Mouse (Mus musculus) spleen, postnatal 0 days (tissue): ENCODE data around the gene Olfr243. TPM values are rescaled to one million over a fixed set of nuclear protein-coding genes. Genes with fewer than 3 reads are reported as not detected.

ENCODE experiments used
- polyA plus RNA-seq: library from polyadenylated mRNA; unstranded; fragments of >200 nt; fragmentation: Nextera tagmentation; extraction: Ambion mirVana; gene quantifications from 2 replicates; pipeline ENCODE4 v1.2.1, GENCODE M21; 2015

Gene Olfr243
- not detected in 2 replicates for polyA plus RNA-seq

DNA sequence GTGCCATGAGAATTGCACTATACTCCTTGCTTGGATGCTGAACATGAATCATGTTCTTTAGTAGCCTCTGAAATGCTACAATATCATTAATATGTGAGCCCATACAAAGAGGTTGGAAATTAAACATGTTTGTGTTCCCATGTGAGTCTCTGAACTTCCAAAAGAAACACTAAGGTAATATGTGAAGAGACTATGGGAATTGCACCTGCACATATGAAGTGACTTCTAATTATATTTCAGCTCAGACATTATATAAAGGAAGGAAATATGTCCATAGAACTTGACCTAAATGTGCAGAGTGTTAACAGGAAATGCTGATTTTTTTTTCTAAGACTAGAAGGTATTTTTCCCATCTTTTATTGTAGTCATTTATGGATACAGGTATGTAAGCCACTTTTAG lies at the start of gene Olfr243:
Gene Olfr243 (plus strand): TSS at position 301 of the 400 bp plus-strand sequence.

DNA sequence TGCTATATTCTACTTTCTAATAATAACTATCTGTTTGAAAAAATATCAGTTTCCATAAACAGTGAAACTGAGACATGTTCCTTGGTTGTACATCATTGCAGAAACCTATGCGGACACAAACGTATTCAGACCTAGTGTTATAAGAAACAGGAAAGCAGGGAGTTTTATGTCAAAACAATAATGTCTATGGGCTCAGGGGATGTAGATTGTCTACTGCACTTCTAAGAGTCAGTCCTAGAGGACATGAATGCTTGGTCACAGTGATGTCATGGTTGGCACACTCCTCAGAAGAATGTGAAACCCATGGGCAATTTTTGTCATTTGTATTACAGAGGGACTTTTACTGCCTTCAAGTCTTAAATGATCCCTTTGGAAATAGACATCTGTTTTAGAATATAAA lies 43.4 kb upstream of the Olfr243 start, which contains the start of gene Olfr624:
Gene Olfr624 (minus strand): TSS at position 101 of the 400 bp plus-strand sequence.

DNA sequence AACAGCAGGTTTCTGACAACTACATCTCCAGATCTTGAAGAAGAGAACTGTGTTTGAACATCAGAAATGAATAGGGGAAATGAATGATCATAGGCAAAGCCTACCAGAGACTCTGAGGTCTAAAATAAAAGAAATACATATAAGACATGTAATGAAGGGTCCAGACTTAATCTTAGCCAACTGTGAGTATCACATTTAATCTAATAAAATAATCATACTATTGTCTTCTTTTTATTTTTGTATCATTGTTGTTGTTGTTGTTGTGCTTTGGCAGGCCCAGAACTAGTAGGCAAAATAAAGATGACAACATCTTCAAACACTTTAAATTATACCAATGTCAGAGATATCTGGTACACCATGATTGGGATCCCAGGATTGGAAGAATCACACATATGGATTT lies 32.1 kb upstream of the Olfr243 start, which contains the start of gene Olfr625-ps1:
Gene Olfr625-ps1 (plus strand): TSS at position 301 of the 400 bp plus-strand sequence.

DNA sequence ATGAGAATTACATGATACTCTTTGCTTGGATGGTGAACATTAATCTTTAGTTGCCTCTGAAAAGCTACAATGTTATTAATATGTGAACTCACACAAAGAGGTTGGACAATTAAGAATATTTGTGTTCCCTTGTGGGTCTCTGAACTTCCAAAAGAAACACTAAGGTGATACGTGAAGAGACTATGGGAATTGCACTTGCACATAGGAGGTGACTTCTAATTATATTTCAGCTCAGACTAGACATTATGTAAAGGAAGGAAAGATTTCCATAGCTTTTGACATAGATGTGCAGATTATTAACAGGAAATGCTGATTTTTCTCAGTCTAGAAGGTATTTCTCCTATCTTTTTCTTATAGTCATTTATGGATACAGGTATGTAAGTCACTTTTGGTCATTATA lies 15.6 kb downstream of the Olfr243 start, which contains the start of gene Olfr628:
Gene Olfr628 (plus strand): TSS at position 301 of the 400 bp plus-strand sequence.

DNA sequence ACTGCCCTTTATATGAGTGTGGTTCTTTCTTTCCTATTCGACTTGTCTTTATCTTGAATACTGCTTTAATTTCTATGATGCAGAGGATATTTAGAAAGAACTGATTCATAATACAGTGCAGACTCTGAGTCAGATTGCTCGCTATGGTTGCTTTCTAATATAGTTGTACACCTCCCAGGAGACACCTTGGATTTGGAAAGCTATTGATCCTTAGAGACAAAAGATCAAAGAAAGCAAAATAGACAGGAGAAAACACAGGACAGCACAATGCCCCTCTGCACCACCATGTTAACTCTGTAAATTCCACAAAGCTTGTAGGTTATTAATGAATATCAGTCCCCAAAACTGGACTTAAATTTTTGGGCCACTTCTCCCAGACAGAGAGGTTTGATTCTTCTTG lies 30.4 kb downstream of the Olfr243 start, which contains the start of gene Olfr629:
Gene Olfr629 (minus strand): TSS at position 101 of the 400 bp plus-strand sequence.

DNA sequence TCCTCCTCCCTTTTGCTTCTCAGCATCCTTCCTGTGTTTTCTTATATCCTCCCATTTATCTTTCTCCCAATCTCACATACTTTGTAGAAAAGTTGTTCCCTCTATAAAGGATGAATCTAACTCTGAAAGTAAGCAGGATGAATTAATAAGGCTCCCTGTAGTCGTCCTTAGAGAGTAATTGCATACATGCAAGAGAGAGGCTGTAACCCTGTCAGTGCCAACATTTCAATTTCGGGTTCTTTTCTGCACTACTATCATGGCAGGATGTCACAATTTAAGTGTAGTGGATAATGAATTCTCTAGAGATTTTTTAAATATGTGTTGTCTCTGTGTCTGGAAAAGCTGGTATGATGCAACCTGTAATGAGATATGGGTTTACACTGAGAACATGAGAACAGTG lies 42.8 kb downstream of the Olfr243 start, which contains the start of gene Olfr630:
Gene Olfr630 (minus strand): TSS at position 101 of the 400 bp plus-strand sequence.

Other genes with a start within 250 kb of the Olfr243 start
- gene Olfr608, start 244.8 kb upstream of the Olfr243 start, polyA plus RNA-seq, result not detected in 2 replicates
- not detected in 2 replicates for gene Olfr609, start 216.6 kb upstream of the Olfr243 start, polyA plus RNA-seq
- gene Olfr610, start 202.5 kb upstream of the Olfr243 start, polyA plus RNA-seq, result not detected in 2 replicates
- gene Olfr611, start 193.8 kb upstream of the Olfr243 start, polyA plus RNA-seq, result not detected in 2 replicates
- not detected in 2 replicates for gene Olfr612, start 172.0 kb upstream of the Olfr243 start, polyA plus RNA-seq
- gene Olfr613, start 166.6 kb upstream of the Olfr243 start, polyA plus RNA-seq, result not detected in 2 replicates
- not detected in 2 replicates for gene Olfr615, start 158.6 kb upstream of the Olfr243 start, polyA plus RNA-seq
- gene Olfr616, start 145.5 kb upstream of the Olfr243 start, polyA plus RNA-seq, result not detected in 2 replicates
- gene Olfr617, start 141.6 kb upstream of the Olfr243 start, polyA plus RNA-seq, result not detected in 2 replicates
- gene Olfr618, start 124.6 kb upstream of the Olfr243 start, polyA plus RNA-seq, result not detected in 2 replicates
- not detected in 2 replicates for gene Olfr619, start 114.1 kb upstream of the Olfr243 start, polyA plus RNA-seq
- gene Olfr620, start 102.1 kb upstream of the Olfr243 start, polyA plus RNA-seq, result not detected in 2 replicates
- not detected in 2 replicates for gene Olfr622, start 72.0 kb upstream of the Olfr243 start, polyA plus RNA-seq
- not detected in 2 replicates for gene Olfr623, start 51.0 kb upstream of the Olfr243 start, polyA plus RNA-seq
- 0.02 and 0.08 TPM in 2 replicates for gene Olfr624, start 43.5 kb upstream of the Olfr243 start, polyA plus RNA-seq
- gene Olfr625-ps1, start 32.0 kb upstream of the Olfr243 start, polyA plus RNA-seq, result not detected in 2 replicates
- not detected in 2 replicates for gene Olfr628, start 15.7 kb downstream of the Olfr243 start, polyA plus RNA-seq
- gene Olfr629, start 30.3 kb downstream of the Olfr243 start, polyA plus RNA-seq, result 0.14 and 0.19 TPM in 2 replicates
- not detected in 2 replicates for gene Olfr630, start 42.7 kb downstream of the Olfr243 start, polyA plus RNA-seq
- gene Olfr69, start 56.9 kb downstream of the Olfr243 start, polyA plus RNA-seq, result 0.05 TPM in 1 of 2 replicates, not detected in the other
- gene Olfr68, start 65.0 kb downstream of the Olfr243 start, polyA plus RNA-seq, result 0.02 TPM in 1 of 2 replicates, not detected in the other
- not detected in 2 replicates for gene Olfr67, start 77.2 kb downstream of the Olfr243 start, polyA plus RNA-seq
- 27,857 and 31,285 TPM in 2 replicates for gene Hbb-bt, start 99.3 kb downstream of the Olfr243 start, polyA plus RNA-seq
- gene Hbb-bs, start 113.4 kb downstream of the Olfr243 start, polyA plus RNA-seq, result 96,477 and 101,005 TPM in 2 replicates
- gene Hbb-bh2, start 125.8 kb downstream of the Olfr243 start, polyA plus RNA-seq, result not detected in 2 replicates
- gene Hbb-bh1, start 128.5 kb downstream of the Olfr243 start, polyA plus RNA-seq, result 1.3 and 1.9 TPM in 2 replicates
- gene Hbb-y, start 138.5 kb downstream of the Olfr243 start, polyA plus RNA-seq, result 2.9 and 3.0 TPM in 2 replicates
- gene Olfr66, start 171.6 kb downstream of the Olfr243 start, polyA plus RNA-seq, result not detected in 2 replicates
- gene Olfr64, start 179.8 kb downstream of the Olfr243 start, polyA plus RNA-seq, result 0.02 TPM in 1 of 2 replicates, not detected in the other
- gene Olfr65, start 188.8 kb downstream of the Olfr243 start, polyA plus RNA-seq, result not detected in 2 replicates
- gene Olfr631, start 214.2 kb downstream of the Olfr243 start, polyA plus RNA-seq, result not detected in 2 replicates
- gene Olfr632, start 219.7 kb downstream of the Olfr243 start, polyA plus RNA-seq, result 0.07 TPM in 1 of 2 replicates, not detected in the other
- not detected in 2 replicates for gene Olfr633, start 229.8 kb downstream of the Olfr243 start, polyA plus RNA-seq